Mouse (Mus musculus) small intestine, adult 2 months (tissue): Measurements from ENCODE around the gene Nat8f7. TPM values are rescaled to one million over a fixed set of nuclear protein-coding genes. Genes with fewer than 3 reads are reported as not detected.
"Not testable (repeated sequence)": the region's sequence is repeated elsewhere in the genome, so short reads cannot be mapped to it uniquely, and the experiment has no call there.

Source experiments
- H3K27ac ChIP-seq: fragments of 200-500 bp; 2 replicates; pipeline ENCODE4 v1.5.1; 2012; ENCODE audit warnings: low read depth, low read length, control low read depth, inconsistent platforms; ENCODE audit not compliant: insufficient read depth
- H3K27me3 ChIP-seq: fragments of 200-500 bp; 2 replicates; pipeline ENCODE4 v1.6.1; 2012; ENCODE audit warnings: mild to moderate bottlenecking, moderate library complexity, low read length, inconsistent platforms; ENCODE audit not compliant: control insufficient read depth, insufficient read depth
- H3K36me3 ChIP-seq: fragments of 200-500 bp; 2 replicates; pipeline ENCODE4 v1.6.1; 2012; ENCODE audit warnings: mild to moderate bottlenecking, low read length, control low read depth, inconsistent platforms; ENCODE audit not compliant: control insufficient read depth, insufficient read depth
- H3K4me1 ChIP-seq: fragments of 200-500 bp; 2 replicates; pipeline ENCODE4 v1.6.1; 2012; ENCODE audit warnings: low read length, inconsistent platforms, mixed read lengths; ENCODE audit not compliant: control insufficient read depth, insufficient read depth, insufficient read length
- H3K4me3 ChIP-seq: fragments of 200-500 bp; 2 replicates; pipeline ENCODE4 v1.5.1; 2012; ENCODE audit warnings: low read depth, mild to moderate bottlenecking, control low read depth, inconsistent platforms, low read length, moderate library complexity
- WGBS: fragments of 180-500 bp; shearing (Covaris S2); methylation state at CpG from one replicate; pipeline ENCODE4 v1.1.7; 2018; 5-methylcytosine and 5-hydroxymethylcytosine counted together
- polyA plus RNA-seq: library from polyadenylated mRNA; depleted of rRNA; stranded (reverse); fragments of >200 nt; gene quantifications from 2 replicates; pipeline ENCODE4 v1.2.3, GENCODE M21; 2012; rRNA removed

Nat8f7 gene
- polyA plus RNA-seq = 1.0 and 1.1 TPM in 2 replicates

DNA sequence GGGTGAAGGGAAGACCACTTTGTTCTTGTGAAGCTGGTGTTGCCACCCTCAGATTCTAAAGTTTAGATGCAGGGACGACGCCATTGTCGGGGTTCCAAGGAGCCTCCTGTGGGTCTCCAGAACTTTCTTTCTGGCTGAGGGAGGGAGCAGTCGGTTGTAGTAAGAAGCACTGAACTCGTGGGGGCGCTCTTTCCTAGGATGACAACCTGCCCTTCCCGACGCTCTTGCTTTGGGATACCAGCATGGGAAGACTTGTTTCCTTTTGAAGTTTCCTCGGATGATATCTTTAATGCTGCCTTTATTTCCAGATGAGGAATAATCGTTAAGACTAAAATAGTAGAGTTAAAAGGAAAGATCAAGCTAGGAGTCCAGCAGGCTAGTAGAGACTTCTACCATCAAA is at the start of gene Nat8f7:
Gene Nat8f7, minus strand, starts transcription at position 101 of the 400 bp plus-strand sequence.
- H3K27ac ChIP-seq, H3K4me1 ChIP-seq, H3K36me3 ChIP-seq, H3K27me3 ChIP-seq, H3K4me3 ChIP-seq: not testable (repeated sequence)
- 82% methylated on average over 10 of the region's 10 CpGs for WGBS

DNA sequence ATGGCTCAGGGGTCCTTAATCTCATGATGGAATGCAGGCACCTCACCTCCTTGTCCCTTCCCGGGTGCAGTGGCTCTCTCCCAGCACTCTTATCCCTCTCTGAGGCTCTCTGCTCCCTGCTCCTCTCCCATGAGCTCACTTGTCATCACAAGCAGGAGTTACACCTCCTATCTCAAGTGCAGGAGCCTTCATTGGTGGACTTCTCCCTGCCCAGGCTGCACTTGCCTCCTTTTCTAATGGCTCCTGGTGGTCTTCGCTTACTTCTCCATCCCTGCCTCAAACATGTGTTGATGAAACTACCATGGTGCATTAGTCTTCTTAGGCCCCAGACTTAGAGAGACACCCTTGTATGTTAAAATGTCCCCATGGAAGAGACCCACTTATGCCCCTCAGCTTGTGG is 49.7 kb upstream of the Nat8f7 start:
- H3K27ac ChIP-seq = not testable (repeated sequence)

DNA sequence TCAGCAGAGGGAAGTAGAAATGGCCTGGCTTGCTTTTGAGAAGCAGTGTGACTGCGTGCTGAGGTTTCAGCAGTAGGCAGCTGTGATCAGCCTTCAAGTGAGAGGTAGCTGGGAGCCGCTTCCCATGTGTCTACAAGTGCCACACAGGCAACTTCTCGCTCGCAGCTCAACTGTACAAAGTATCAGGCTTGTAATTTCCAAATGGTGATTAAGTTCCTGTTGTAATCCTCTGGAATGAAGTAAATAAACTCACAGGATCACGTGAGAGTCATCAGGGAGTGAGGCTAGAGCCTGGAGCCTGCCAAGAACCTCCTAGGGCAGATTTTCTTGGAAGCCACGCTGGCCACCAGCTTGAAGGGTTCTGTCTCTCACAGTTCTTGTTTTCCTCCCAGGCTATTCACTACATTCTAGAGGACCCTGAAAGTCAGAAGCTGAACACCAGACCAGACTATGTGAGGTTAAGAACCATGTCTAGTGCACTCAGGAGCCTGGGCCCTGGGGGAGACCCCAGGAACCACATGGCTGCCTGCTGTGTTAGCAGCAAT is 42.8 kb upstream of the Nat8f7 start:
- WGBS = 32% methylated on average over 4 of the region's 6 CpGs
- not testable (repeated sequence) for H3K4me1 ChIP-seq, H3K27me3 ChIP-seq, H3K36me3 ChIP-seq, H3K4me3 ChIP-seq, H3K27ac ChIP-seq

More for the DNA sequence above, 49.7 kb upstream of the Nat8f7 start:
- H3K36me3 ChIP-seq, H3K4me3 ChIP-seq, H3K4me1 ChIP-seq, H3K27me3 ChIP-seq: not testable (repeated sequence)
- 66% methylated on average over 2 of the region's 2 CpGs for WGBS

DNA sequence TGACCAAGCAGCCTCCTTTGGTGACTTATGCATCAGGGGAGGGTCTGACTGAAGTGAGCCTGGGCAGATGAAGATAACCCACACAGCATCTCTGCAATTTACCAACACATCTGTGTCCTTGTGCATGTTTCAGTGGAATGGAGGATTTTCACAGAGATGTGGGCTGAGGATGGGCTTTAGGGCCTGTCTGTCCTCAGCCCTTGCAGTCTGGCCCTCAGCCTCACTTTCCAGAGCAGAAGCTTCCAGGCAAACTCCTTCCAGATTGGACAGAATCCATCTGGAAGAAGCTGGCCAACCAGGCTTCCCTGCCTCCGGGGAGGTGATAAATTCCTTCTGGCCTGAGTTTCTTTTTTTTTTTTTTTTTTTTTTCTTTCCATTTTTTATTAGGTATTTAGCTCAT is 3.4 kb downstream of the Nat8f7 start:
- not testable (repeated sequence) for H3K36me3 ChIP-seq, H3K27ac ChIP-seq, H3K27me3 ChIP-seq, H3K4me1 ChIP-seq, H3K4me3 ChIP-seq
- 56% methylated on average over 1 of the region's 1 CpGs for WGBS

DNA sequence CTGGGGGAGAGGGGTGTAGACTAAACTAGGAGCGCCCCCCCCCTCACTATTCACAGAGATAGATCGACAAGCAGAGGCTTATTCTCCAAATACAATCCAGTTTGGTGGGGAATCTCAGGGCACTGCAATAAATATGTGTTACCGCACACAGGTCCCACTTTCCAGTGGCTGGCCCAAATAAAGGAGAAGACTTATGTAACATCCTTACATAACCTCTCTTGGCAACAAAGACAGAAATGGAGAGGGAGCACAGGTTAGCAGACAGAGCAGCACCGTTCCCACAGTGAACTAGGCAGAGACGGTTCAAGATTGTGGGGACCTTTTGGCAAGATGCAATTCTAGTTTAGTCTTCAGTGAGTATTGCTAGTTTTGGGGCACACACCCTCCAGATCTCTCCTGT is 3.8 kb downstream of the Nat8f7 start:
- WGBS = 81% methylated on average over 5 of the region's 5 CpGs
- not testable (repeated sequence) for H3K27ac ChIP-seq

DNA sequence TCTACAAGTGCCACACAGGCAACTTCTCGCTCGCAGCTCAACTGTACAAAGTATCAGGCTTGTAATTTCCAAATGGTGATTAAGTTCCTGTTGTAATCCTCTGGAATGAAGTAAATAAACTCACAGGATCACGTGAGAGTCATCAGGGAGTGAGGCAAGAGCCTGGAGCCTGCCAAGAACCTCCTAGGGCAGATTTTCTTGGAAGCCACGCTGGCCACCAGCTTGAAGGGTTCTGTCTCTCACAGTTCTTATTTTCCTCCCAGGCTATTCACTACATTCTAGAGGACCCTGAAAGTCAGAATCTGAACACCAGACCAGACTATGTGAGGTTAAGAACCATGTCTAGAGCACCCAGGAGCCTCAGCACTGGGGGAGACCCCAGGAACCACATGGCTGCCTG is 11.1 kb downstream of the Nat8f7 start:
- H3K27me3 ChIP-seq, H3K27ac ChIP-seq, H3K4me1 ChIP-seq: not testable (repeated sequence)

More for the DNA sequence above, 3.8 kb downstream of the Nat8f7 start:
- H3K4me1 ChIP-seq, H3K4me3 ChIP-seq, H3K36me3 ChIP-seq, H3K27me3 ChIP-seq: not testable (repeated sequence)

More for the DNA sequence above, 11.1 kb downstream of the Nat8f7 start:
- 44% methylated on average over 2 of the region's 4 CpGs for WGBS
- not testable (repeated sequence) for H3K4me3 ChIP-seq, H3K36me3 ChIP-seq

Other genes starting within 250 kb of the Nat8f7 start
- gene Fbxo41, start 210.2 kb downstream of the Nat8f7 start, polyA plus RNA-seq = 0.19 and 0.22 TPM in 2 replicates
- gene Egr4, start 199.6 kb downstream of the Nat8f7 start, polyA plus RNA-seq = not detected in 2 replicates
- 0.10 and 0.22 TPM in 2 replicates for gene Alms1, start 125.7 kb downstream of the Nat8f7 start, polyA plus RNA-seq
- gene Nat8f3, start 52.5 kb upstream of the Nat8f7 start, polyA plus RNA-seq = 0.62 and 2.8 TPM in 2 replicates
- gene Nat8f6, start 107.7 kb upstream of the Nat8f7 start, polyA plus RNA-seq = 1.9 and 2.3 TPM in 2 replicates
- 14.4 and 46.1 TPM in 2 replicates for gene Nat8f5, start 107.8 kb upstream of the Nat8f7 start, polyA plus RNA-seq
- 60.8 and 66.8 TPM in 2 replicates for gene Nat8, start 118.9 kb upstream of the Nat8f7 start, polyA plus RNA-seq
- gene Nat8f2, start 156.0 kb upstream of the Nat8f7 start, polyA plus RNA-seq = 0.23 and 0.66 TPM in 2 replicates
- gene Nat8f4, start 191.7 kb upstream of the Nat8f7 start, polyA plus RNA-seq = 15.6 and 32.6 TPM in 2 replicates
- gene Tprkb, start 198.7 kb upstream of the Nat8f7 start, polyA plus RNA-seq = 6.8 and 16.0 TPM in 2 replicates
- 16.0 and 21.4 TPM in 2 replicates for gene Nat8f1, start 202.5 kb upstream of the Nat8f7 start, polyA plus RNA-seq
- gene Dusp11, start 248.5 kb upstream of the Nat8f7 start, polyA plus RNA-seq = 8.2 and 18.7 TPM in 2 replicates